Mouse (Mus musculus) testis, adult 2 months (tissue): ENCODE measurements at regions not wholly inside any gene's neighbourhood (a gene's known extent, or its start where the extent isn't known, plus 50 kb on each side); places are given as distances from the start of the nearest gene placed in this dataset.

ENCODE experiments used
- CTCF ChIP-seq: fragments of 200-500 bp; IDR thresholded peaks from 2 replicates; pipeline ENCODE4 v1.5.1; 2012; ENCODE audit warnings: low read depth, mild to moderate bottlenecking, inconsistent platforms, low read length, moderate library complexity; ENCODE audit not compliant: control insufficient read depth, insufficient read depth, insufficient replicate concordance
- POLR2A ChIP-seq: fragments of 200-500 bp; IDR thresholded peaks from 2 replicates; pipeline ENCODE4 v1.6.1; 2012; ENCODE audit warnings: low read depth, mild to moderate bottlenecking, inconsistent platforms, low read length, moderate library complexity; ENCODE audit not compliant: control insufficient read depth

DNA sequence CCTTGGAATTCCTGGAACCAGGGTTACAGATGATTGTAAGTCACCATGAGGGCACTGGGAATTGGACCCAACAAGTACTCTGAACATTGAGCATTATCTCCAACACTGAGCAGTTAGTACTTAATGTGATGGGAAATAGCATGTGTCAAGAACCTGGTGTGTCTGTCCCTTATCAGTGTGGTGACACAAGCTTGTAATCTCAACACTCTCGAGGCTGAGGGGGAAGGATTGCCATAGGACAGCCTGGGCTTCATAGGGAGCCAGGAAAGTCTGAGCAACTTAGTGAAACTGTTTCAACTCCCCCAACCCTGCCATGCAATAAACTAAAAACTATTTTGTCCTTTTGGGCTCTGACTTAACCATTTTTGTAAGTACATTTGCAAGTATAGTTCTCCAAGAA, 100.0 kb downstream of the Wdr20rt start:
- TF ChIP-seq CTCF (no peak), POLR2A (no peak)
